17 mouse cellular contexts compared by ENCODE assay signal in genomic region chr13:119969163-119969562, GRCm38 (mm10). TPM values are rescaled to one million over a fixed set of nuclear protein-coding genes. Genes with fewer than 3 reads are reported as not detected.
"Had no signal": no experiment of that assay in that cellular context is flagged by ENCODE, and none has a peak within 500 bp of the region (broad histone marks: within the 10 kb centered on the region; RNA-seq: fewer than 3 reads in every experiment).

No protein-coding gene starts in this region.

RNA-seq across cellular contexts. Expression of gene B020031M17Rik, which starts 18.6 kb away (rescaled TPM):
- total RNA-seq: layer of hippocampus, adult 18-20 months; layer of hippocampus, postnatal 36 days; left cerebral cortex, adult 8-10 months; left cerebral cortex, postnatal 25 days had no signal
- polyA plus RNA-seq: kidney, postnatal 0 days; limb, embryonic 11.5 days; limb, embryonic 15.5 days; liver, embryonic 12.5 days; liver, embryonic 16.5 days; lung, embryonic 14.5 days; macrophage; midbrain, embryonic 10.5 days; midbrain, embryonic 14.5 days; neural tube, embryonic 13.5 days; small intestine, adult 2 months; stomach, embryonic 16.5 days; thymus, postnatal 0 days had no signal

RNA-seq across cellular contexts. Expression of gene Gm21761, which starts 40.1 kb away (rescaled TPM):
- total RNA-seq: layer of hippocampus, adult 18-20 months; layer of hippocampus, postnatal 36 days; left cerebral cortex, adult 8-10 months; left cerebral cortex, postnatal 25 days had no signal
- polyA plus RNA-seq: kidney, postnatal 0 days; limb, embryonic 11.5 days; limb, embryonic 15.5 days; liver, embryonic 12.5 days; liver, embryonic 16.5 days; lung, embryonic 14.5 days; macrophage; midbrain, embryonic 10.5 days; midbrain, embryonic 14.5 days; neural tube, embryonic 13.5 days; small intestine, adult 2 months; stomach, embryonic 16.5 days; thymus, postnatal 0 days had no signal

RNA-seq across cellular contexts. Expression of gene Gm36079, which starts 57.6 kb away (rescaled TPM):
- total RNA-seq: layer of hippocampus, adult 18-20 months; layer of hippocampus, postnatal 36 days; left cerebral cortex, adult 8-10 months; left cerebral cortex, postnatal 25 days had no signal
- polyA plus RNA-seq: kidney, postnatal 0 days; limb, embryonic 11.5 days; limb, embryonic 15.5 days; liver, embryonic 12.5 days; lung, embryonic 14.5 days; midbrain, embryonic 10.5 days; midbrain, embryonic 14.5 days; neural tube, embryonic 13.5 days; small intestine, adult 2 months; stomach, embryonic 16.5 days; thymus, postnatal 0 days had no signal
